Mouse (Mus musculus) MEL (cell line): ENCODE measurements around the gene Mapre1. TPM values are rescaled to one million over a fixed set of nuclear protein-coding genes. Genes with fewer than 3 reads are reported as not detected.

Source experiments
- DNase-seq: peaks from one replicate; pipeline ENCODE4 v3.0.0; 2011; ENCODE audit warnings: low read depth, low spot score
- H3K27ac ChIP-seq: 2 replicates; pipeline ENCODE4 v1.5.1; 2012; ENCODE audit warnings: low read depth, mild to moderate bottlenecking, control low read depth, low read length, moderate library complexity; ENCODE audit not compliant: control insufficient read depth
- H3K27me3 ChIP-seq, 2 experiments: fragments of 150-350 bp in 1 of 2; sonication (generic) in 1 of 2; 2 replicates each; pipeline ENCODE4 v1.6.1; 2012; ENCODE audit warnings: low read length in 2 of 2, mild to moderate bottlenecking in 2 of 2, improper control_type of control experiment in 1 of 2, moderate library complexity in 1 of 2; ENCODE audit not compliant: insufficient read depth in 2 of 2, control insufficient read depth in 1 of 2
- H3K36me3 ChIP-seq, 2 experiments: 2 replicates each; pipeline ENCODE4 v1.6.1; 2012 to 2014; ENCODE audit warnings: low read length in 2 of 2, improper control_type of control experiment in 1 of 2, inconsistent platforms in 1 of 2, mild to moderate bottlenecking in 1 of 2; ENCODE audit not compliant: insufficient read depth in 2 of 2, control insufficient read depth in 1 of 2
- H3K4me1 ChIP-seq, 2 experiments: fragments of 150-350 bp in 1 of 2; sonication (generic) in 1 of 2; 2 replicates each; pipeline ENCODE4 v1.6.1; 2012; ENCODE audit warnings: low read length in 2 of 2, improper control_type of control experiment in 1 of 2, mild to moderate bottlenecking in 1 of 2; ENCODE audit not compliant: insufficient read depth in 2 of 2, control insufficient read depth in 1 of 2
- H3K4me3 ChIP-seq, 2 experiments: fragments of 150-350 bp in 1 of 2; sonication (generic) in 1 of 2; 2 replicates each; pipeline ENCODE4 v1.5.1; 2012; ENCODE audit warnings: low read depth in 2 of 2, low read length in 2 of 2, mild to moderate bottlenecking in 2 of 2, moderate library complexity in 2 of 2, control low read depth in 1 of 2, improper control_type of control experiment in 1 of 2; ENCODE audit not compliant: control insufficient read depth in 1 of 2, insufficient read depth in 1 of 2
- H3K79me2 ChIP-seq: 2 replicates; pipeline ENCODE4 v1.6.1; 2012; ENCODE audit warnings: mild to moderate bottlenecking, low read length, moderate library complexity; ENCODE audit not compliant: control insufficient read depth, poor library complexity, insufficient read depth
- H3K9ac ChIP-seq: 2 replicates; pipeline ENCODE4 v1.6.1; 2012; ENCODE audit warnings: low read depth, mild to moderate bottlenecking, control low read depth, low read length, moderate library complexity; ENCODE audit not compliant: control insufficient read depth, poor library complexity, severe bottlenecking
- H3K9me3 ChIP-seq: fragments of 150-350 bp; sonication (generic); replicated peaks from 2 replicates; pipeline ENCODE4 v1.6.1; 2012; ENCODE audit warnings: mild to moderate bottlenecking, low read length, improper control_type of control experiment, moderate library complexity; ENCODE audit not compliant: insufficient read depth
- BHLHE40 ChIP-seq: IDR thresholded peaks from 2 replicates; pipeline ENCODE4 v1.6.1; 2012; ENCODE audit warnings: low read depth, mild to moderate bottlenecking, inconsistent platforms, low read length, improper control_type of control experiment, borderline replicate concordance
- CHD1 ChIP-seq: IDR thresholded peaks from 2 replicates; pipeline ENCODE4 v1.6.1; 2012; ENCODE audit warnings: low read depth, mild to moderate bottlenecking, inconsistent platforms, low read length, improper control_type of control experiment
- CHD2 ChIP-seq: IDR thresholded peaks from 2 replicates; pipeline ENCODE4 v1.6.1; 2011; ENCODE audit warnings: low read length, improper control_type of control experiment
- EP300 ChIP-seq, 2 experiments: IDR thresholded peaks; 2 replicates each; pipeline ENCODE4 v1.6.1; 2011; ENCODE audit warnings: improper control_type of control experiment in 2 of 2, low read length in 2 of 2, low read depth in 1 of 2, mild to moderate bottlenecking in 1 of 2
- ETS1 ChIP-seq: IDR thresholded peaks from 2 replicates; pipeline ENCODE4 v1.6.1; 2012; ENCODE audit warnings: low read depth, mild to moderate bottlenecking, inconsistent platforms, low read length, improper control_type of control experiment, moderate library complexity
- GABPA ChIP-seq: IDR thresholded peaks from 2 replicates; pipeline ENCODE4 v1.6.1; 2012; ENCODE audit warnings: low read depth, mild to moderate bottlenecking, inconsistent platforms, low read length, improper control_type of control experiment, moderate library complexity
- GATA1 ChIP-seq: IDR thresholded peaks from 2 replicates; pipeline ENCODE4 v1.6.1; 2011; ENCODE audit warnings: low read depth, low read length, improper control_type of control experiment
- JUND ChIP-seq: IDR thresholded peaks from 2 replicates; pipeline ENCODE4 v1.6.1; 2011; ENCODE audit warnings: low read depth, mild to moderate bottlenecking, improper control_type of control experiment, low read length
- KAT2A ChIP-seq: conservative IDR thresholded peaks from 2 replicates; pipeline ENCODE4 v1.6.1; 2012; ENCODE audit warnings: low read depth, low read length, improper control_type of control experiment, inconsistent platforms
- MAX ChIP-seq: IDR thresholded peaks from 2 replicates; pipeline ENCODE4 v1.6.1; 2011; ENCODE audit warnings: low read length, improper control_type of control experiment
- MAZ ChIP-seq: IDR thresholded peaks from 2 replicates; pipeline ENCODE4 v1.6.1; 2012; ENCODE audit warnings: low read depth, mild to moderate bottlenecking, inconsistent platforms, low read length, improper control_type of control experiment
- MXI1 ChIP-seq: IDR thresholded peaks from 2 replicates; pipeline ENCODE4 v1.6.1; 2011; ENCODE audit warnings: mild to moderate bottlenecking, low read depth, low read length, improper control_type of control experiment
- MYB ChIP-seq: IDR thresholded peaks from 2 replicates; pipeline ENCODE4 v1.6.1; 2011; ENCODE audit warnings: mild to moderate bottlenecking, low read depth, low read length, improper control_type of control experiment
- POLR2A ChIP-seq, 2 experiments: IDR thresholded peaks; 2 replicates each; pipeline ENCODE4 v1.6.1; 2011 to 2012; ENCODE audit warnings: low read length in 2 of 2, mild to moderate bottlenecking in 2 of 2, control low read depth in 1 of 2, improper control_type of control experiment in 1 of 2, low read depth in 1 of 2, moderate library complexity in 1 of 2; ENCODE audit not compliant: control insufficient read depth in 1 of 2, insufficient read depth in 1 of 2, poor library complexity in 1 of 2
- POLR2AphosphoS5 ChIP-seq: IDR thresholded peaks from 2 replicates; pipeline ENCODE4 v1.6.1; 2012; ENCODE audit warnings: low read depth, borderline replicate concordance, mild to moderate bottlenecking, inconsistent platforms, low read length, moderate library complexity, mixed read lengths
- SIN3A ChIP-seq: IDR thresholded peaks from 2 replicates; pipeline ENCODE4 v1.6.1; 2012; ENCODE audit warnings: low read length, improper control_type of control experiment, inconsistent platforms
- TBP ChIP-seq: IDR thresholded peaks from 2 replicates; pipeline ENCODE4 v1.8.0; 2011; ENCODE audit warnings: low read depth, low read length, improper control_type of control experiment
- TCF12 ChIP-seq: IDR thresholded peaks from 2 replicates; pipeline ENCODE4 v1.6.1; 2014; ENCODE audit warnings: low read depth, mild to moderate bottlenecking, inconsistent platforms, low read length, improper control_type of control experiment, moderate library complexity
- UBTF ChIP-seq: IDR thresholded peaks from 2 replicates; pipeline ENCODE4 v1.6.1; 2012; ENCODE audit warnings: low read depth, mild to moderate bottlenecking, inconsistent platforms, low read length, improper control_type of control experiment, moderate library complexity, borderline replicate concordance; ENCODE audit not compliant: insufficient read depth
- USF2 ChIP-seq, 2 experiments: IDR thresholded peaks; 2 replicates each; pipeline ENCODE4 v1.6.1; 2011 to 2012; ENCODE audit warnings: improper control_type of control experiment in 2 of 2, low read length in 2 of 2, borderline replicate concordance in 1 of 2, inconsistent platforms in 1 of 2, low read depth in 1 of 2, mild to moderate bottlenecking in 1 of 2; ENCODE audit not compliant: insufficient read depth in 1 of 2
- ZC3H11A ChIP-seq: IDR thresholded peaks from 2 replicates; pipeline ENCODE4 v1.6.1; 2012; ENCODE audit warnings: low read depth, mild to moderate bottlenecking, inconsistent platforms, low read length, improper control_type of control experiment
- ZKSCAN1 ChIP-seq: IDR thresholded peaks from 2 replicates; pipeline ENCODE4 v1.6.1; 2012; ENCODE audit warnings: low read depth, mild to moderate bottlenecking, inconsistent platforms, low read length, improper control_type of control experiment, moderate library complexity
- ZMIZ1 ChIP-seq: IDR thresholded peaks from 2 replicates; pipeline ENCODE4 v1.6.1; 2012; ENCODE audit warnings: low read depth, mild to moderate bottlenecking, inconsistent platforms, low read length, improper control_type of control experiment, moderate library complexity
- ZNF384 ChIP-seq: IDR thresholded peaks from 2 replicates; pipeline ENCODE4 v1.6.1; 2012; ENCODE audit warnings: low read depth, mild to moderate bottlenecking, inconsistent platforms, low read length, improper control_type of control experiment
- polyA plus RNA-seq, 2 experiments: library from polyadenylated mRNA; stranded (reverse) in 1 of 2; unstranded in 1 of 2; fragments of >175 nt in 1 of 2; fragments of >200 nt in 1 of 2; gene quantifications; 2 replicates each; pipeline versions ENCODE4 v1.2.1 to v1.2.4; 2012; ENCODE audit warnings: low replicate concordance in 2 of 2, low read depth in 1 of 2; ENCODE audit not compliant: insufficient read length in 2 of 2, insufficient read depth in 1 of 2, missing spikeins in 1 of 2
- total RNA-seq: library from RNA; depleted of rRNA; stranded (reverse); fragments of 300-350 nt; gene quantifications from 2 replicates; pipeline ENCODE4 v1.2.3, GENCODE M21; 2012

The Mapre1 gene
- total and polyA plus RNA-seq, 3 experiments, result 57.7 to 94.8 TPM; not detected in 1

DNA sequence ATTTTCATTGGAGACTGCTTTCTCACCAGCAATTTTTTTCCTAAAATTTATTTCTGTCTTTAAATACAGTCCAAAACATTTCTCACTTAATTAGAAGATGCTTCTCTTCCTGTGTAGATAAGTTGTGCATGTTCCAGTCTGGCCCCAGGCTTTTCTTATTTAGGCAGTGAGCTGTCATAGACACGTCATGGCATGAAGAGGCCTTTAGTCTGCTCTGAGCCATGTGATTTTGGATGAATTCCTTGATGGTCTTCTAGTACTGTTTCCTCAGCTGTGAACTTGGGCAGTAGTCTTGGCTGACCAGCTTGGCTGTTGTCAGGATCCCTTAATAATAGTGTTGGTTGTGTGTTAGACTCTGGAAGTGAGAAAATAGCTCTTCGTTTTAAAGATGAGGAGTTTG, 9.3 kb downstream of the Mapre1 start:
- Histone ChIP-seq H3K4me3 (no peak overlapping the region), H3K27me3 (no peaks in the 10 kb centered on the region), H3K4me1 (no peaks in the 10 kb centered on the region), H3K9ac (no peak overlapping the region), H3K79me2 (peaks cover 30% of the 10 kb centered on the region; the same call in 1 of the 2 replicates), H3K27ac (no peak overlapping the region), H3K9me3 (no peaks in the 10 kb centered on the region), H3K36me3 (peaks cover 0 to 20% of the 10 kb centered on the region in 2 experiments; a peak in 2 of 4 replicates)
- no peak for DNase-seq
- TF ChIP-seq CHD2 (no peak), MAX (no peak), TCF12 (no peak), USF2 (IDR thresholded peaks at IDR 0.05; ENCODE audit: borderline replicate concordance in 1 of 2, insufficient read depth in 1 of 2, low read depth in 1 of 2, low read length in 2 of 2) (no peak), JUND (no peak), CHD1 (no peak), BHLHE40 (no peak), ETS1 (no peak), ZKSCAN1 (no peak)

DNA sequence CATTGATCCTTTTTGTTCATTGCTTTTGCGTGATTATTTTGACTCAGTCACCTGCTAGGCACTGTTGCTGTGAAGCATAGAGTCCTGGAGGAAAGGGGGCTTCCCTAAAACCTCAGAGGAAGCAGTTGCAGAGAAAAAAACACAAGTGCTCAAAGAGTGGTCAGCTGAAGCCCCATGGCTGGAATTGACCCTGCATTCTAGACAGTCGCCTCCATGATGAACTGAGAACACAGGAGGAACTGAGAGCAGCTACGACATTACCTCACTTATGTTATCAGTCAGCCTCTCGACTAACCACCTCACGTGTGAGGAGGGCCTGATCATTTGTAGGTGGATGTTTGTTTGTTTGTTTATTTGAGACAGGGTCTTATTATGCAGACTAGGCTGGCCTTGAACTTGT, 21.0 kb downstream of the Mapre1 start:
- H3K36me3 ChIP-seq, result peaks cover 0 to 49% of the 10 kb centered on the region in 2 experiments; a peak in 2 of 4 replicates
- DNase-seq, result no peak
- H3K79me2 ChIP-seq, result no peaks in the 10 kb centered on the region

DNA sequence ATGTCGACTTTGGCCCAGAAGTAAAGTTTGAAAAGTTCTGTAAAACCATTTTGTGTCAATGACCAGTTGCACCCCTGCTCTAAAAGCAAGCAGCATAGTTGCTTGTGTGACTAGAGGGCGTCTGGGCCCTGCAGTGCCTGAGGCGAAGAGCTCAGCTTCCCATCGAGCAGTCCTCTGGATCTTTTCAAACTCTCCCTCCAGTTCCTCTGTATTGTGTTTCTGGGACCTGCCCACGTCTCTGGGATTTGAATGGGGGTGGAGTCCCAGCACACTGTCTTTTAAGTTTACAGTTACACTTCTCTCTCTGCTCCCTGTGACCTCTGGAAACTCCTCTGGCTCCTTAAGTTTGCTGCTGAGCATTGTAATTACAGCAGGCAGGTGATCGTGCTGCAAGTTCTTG, 26.4 kb downstream of the Mapre1 start:
- Histone ChIP-seq H3K9me3 (no peaks in the 10 kb centered on the region), H3K27me3 (no peaks in the 10 kb centered on the region), H3K4me3 (no peak overlapping the region), H3K79me2 (no peaks in the 10 kb centered on the region), H3K27ac (no peak overlapping the region), H3K36me3 (peaks cover 0 to 35% of the 10 kb centered on the region in 2 experiments; a peak in 2 of 4 replicates), H3K4me1 (no peaks in the 10 kb centered on the region), H3K9ac (no peak overlapping the region)
- no peak for TF ChIP-seq GATA1
- TF ChIP-seq MYB, result no peak
- no peak for TF ChIP-seq MXI1
- TF ChIP-seq ZNF384, result no peak
- TF ChIP-seq JUND, result no peak
- TF ChIP-seq CHD1, result no peak
- no peak for TF ChIP-seq ZC3H11A
- TF ChIP-seq KAT2A, result no peak
- no peak for TF ChIP-seq MAZ
- no peak for TF ChIP-seq UBTF
- no peak for TF ChIP-seq POLR2AphosphoS5
- TF ChIP-seq TBP, result no peak
- TF ChIP-seq MAX, result no peak
- DNase-seq, result no peak

More for the DNA sequence above, 21.0 kb downstream of the Mapre1 start:
- Histone ChIP-seq H3K4me3 (no peak overlapping the region), H3K9ac (no peak overlapping the region), H3K27ac (no peak overlapping the region), H3K27me3 (no peaks in the 10 kb centered on the region), H3K4me1 (no peaks in the 10 kb centered on the region), H3K9me3 (no peaks in the 10 kb centered on the region)
- TF ChIP-seq CHD2 (no peak), POLR2A (IDR thresholded peaks at IDR 0.05; ENCODE audit: control insufficient read depth in 1 of 2, insufficient read depth in 1 of 2, low read depth in 1 of 2, low read length in 2 of 2, poor library complexity in 1 of 2) (no peak), KAT2A (no peak), USF2 (IDR thresholded peaks at IDR 0.05; ENCODE audit: borderline replicate concordance in 1 of 2, insufficient read depth in 1 of 2, low read depth in 1 of 2, low read length in 2 of 2) (no peak), SIN3A (no peak), ZMIZ1 (no peak), EP300 (IDR thresholded peaks at IDR 0.05; ENCODE audit: low read depth in 1 of 2, low read length in 2 of 2) (no peak), GABPA (no peak), MYB (no peak)
- TF ChIP-seq, all 39 proteins: peak for 0
